Mouse (Mus musculus) liver, adult 2 months (tissue): ENCODE measurements around the gene Abcg5. TPM values are rescaled to one million over a fixed set of nuclear protein-coding genes. Genes with fewer than 3 reads are reported as not detected.

Source experiments
- DNase-seq: peaks from one replicate; pipeline ENCODE4 v3.0.0-alpha.2; 2011; ENCODE audit warnings: low read depth, low spot score; ENCODE audit errors: extremely low read depth
- H3K27ac ChIP-seq: fragments of 200-500 bp; replicated peaks from 2 replicates; pipeline ENCODE4 v1.5.1; 2012; ENCODE audit warnings: low read depth, mild to moderate bottlenecking, control low read depth, inconsistent platforms, low read length; ENCODE audit not compliant: insufficient read depth
- H3K27me3 ChIP-seq: fragments of 200-500 bp; 2 replicates; pipeline ENCODE4 v1.6.1; 2012; ENCODE audit warnings: mild to moderate bottlenecking, moderate library complexity, low read length, inconsistent platforms; ENCODE audit not compliant: control insufficient read depth, insufficient read depth
- H3K36me3 ChIP-seq: fragments of 200-500 bp; 2 replicates; pipeline ENCODE4 v1.6.1; 2012; ENCODE audit warnings: low read length, inconsistent platforms; ENCODE audit not compliant: control insufficient read depth, insufficient read depth
- H3K4me1 ChIP-seq: fragments of 200-500 bp; 2 replicates; pipeline ENCODE4 v1.6.1; 2011; ENCODE audit warnings: low read length; ENCODE audit not compliant: control insufficient read depth, insufficient read depth
- H3K4me3 ChIP-seq: fragments of 200-500 bp; 2 replicates; pipeline ENCODE4 v1.5.1; 2011; ENCODE audit warnings: low read depth, mild to moderate bottlenecking, control low read depth, low read length, moderate library complexity; ENCODE audit not compliant: insufficient read depth
- H3K79me2 ChIP-seq: fragments of 200-500 bp; 2 replicates; pipeline ENCODE4 v1.6.1; 2012; ENCODE audit warnings: inconsistent platforms, mild to moderate bottlenecking, low read length, moderate library complexity; ENCODE audit not compliant: control insufficient read depth, insufficient read depth
- H3K9ac ChIP-seq: fragments of 200-500 bp; 2 replicates; pipeline ENCODE4 v1.6.1; 2012; ENCODE audit warnings: low read depth, mild to moderate bottlenecking, control low read depth, inconsistent platforms, low read length
- CTCF ChIP-seq: fragments of 200-500 bp; IDR thresholded peaks from 2 replicates; pipeline ENCODE4 v1.5.1; 2011; ENCODE audit warnings: low read depth, low read length, control low read depth
- POLR2A ChIP-seq: fragments of 200-500 bp; IDR thresholded peaks from 2 replicates; pipeline ENCODE4 v1.6.1; 2011; ENCODE audit warnings: low read length, control low read depth; ENCODE audit not compliant: insufficient read depth; ENCODE audit errors: extremely low read depth
- WGBS: fragments of 180-500 bp; shearing (Covaris S2); methylation state at CpG from one replicate; pipeline ENCODE4 v1.1.7; 2018; 5-methylcytosine and 5-hydroxymethylcytosine counted together
- polyA plus RNA-seq: library from polyadenylated mRNA; depleted of rRNA; stranded (reverse); fragments of >200 nt; gene quantifications from 2 replicates; pipeline ENCODE4 v1.2.3, GENCODE M21; 2012
- total RNA-seq: library from RNA; depleted of rRNA; stranded (reverse); fragments of >200 nt; gene quantifications from 2 replicates; pipeline ENCODE4 v1.2.3, GENCODE M21; 2014

The Abcg5 gene
- total and polyA plus RNA-seq, 2 experiments = 118 to 133 TPM

DNA sequence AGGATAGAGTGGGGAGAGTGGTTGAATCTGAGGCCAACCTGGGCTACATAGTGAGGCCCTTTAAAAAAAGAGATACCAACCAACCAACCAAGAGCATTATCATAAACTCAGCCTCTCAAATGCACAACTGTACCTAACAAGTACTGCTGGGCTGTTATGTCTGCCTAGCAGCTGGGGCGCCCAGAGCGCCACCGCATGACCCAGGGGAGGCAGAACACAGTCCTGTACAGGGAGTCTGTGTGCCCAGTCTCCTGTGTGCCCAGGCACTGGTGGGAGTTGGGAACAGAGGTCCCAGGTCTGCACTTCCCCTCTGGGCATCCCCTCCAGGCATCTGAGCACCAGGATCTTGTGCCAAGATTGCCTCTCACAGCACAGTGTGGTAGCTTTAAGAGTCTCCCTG, 42.4 kb upstream of the Abcg5 start:
- WGBS = 98% methylated on average over 3 of the region's 3 CpGs
- H3K27ac ChIP-seq = no peak overlapping the region
- H3K4me1 ChIP-seq = no peaks in the 10 kb centered on the region
- no peak overlapping the region for H3K4me3 ChIP-seq
- no peak for TF ChIP-seq CTCF
- no peak for TF ChIP-seq POLR2A
- peaks cover 65% of the 10 kb centered on the region for H3K36me3 ChIP-seq
- no peak for DNase-seq
- H3K9ac ChIP-seq = no peak overlapping the region
- no peaks in the 10 kb centered on the region for H3K79me2 ChIP-seq
- no peaks in the 10 kb centered on the region for H3K27me3 ChIP-seq

DNA sequence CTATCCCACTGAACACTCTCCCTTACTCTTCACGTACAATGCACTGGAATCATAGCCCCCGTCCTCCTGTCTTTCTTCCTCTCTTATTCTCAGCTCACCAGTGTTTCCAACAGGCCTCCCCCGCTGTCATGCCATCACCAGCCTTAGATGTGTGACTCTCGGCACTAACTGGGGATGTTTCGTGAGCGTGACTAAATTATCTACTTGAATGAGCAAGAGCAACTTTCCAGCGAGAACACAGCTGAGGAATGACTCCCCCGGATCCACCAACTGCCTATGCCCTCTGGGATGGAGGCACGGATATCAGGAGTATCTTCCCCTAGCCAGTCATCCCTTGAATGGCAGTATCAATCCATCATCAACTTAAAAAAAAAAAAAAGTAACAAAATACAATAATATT, 41.2 kb upstream of the Abcg5 start:
- Histone ChIP-seq H3K79me2 (no peaks in the 10 kb centered on the region), H3K4me1 (no peaks in the 10 kb centered on the region), H3K4me3 (no peak overlapping the region), H3K27ac (no peak overlapping the region), H3K27me3 (no peaks in the 10 kb centered on the region), H3K36me3 (peaks cover 60% of the 10 kb centered on the region), H3K9ac (no peak overlapping the region)
- 95% methylated on average over 9 of the region's 9 CpGs for WGBS
- DNase-seq = no peak
- TF ChIP-seq POLR2A (no peak), CTCF (no peak)

DNA sequence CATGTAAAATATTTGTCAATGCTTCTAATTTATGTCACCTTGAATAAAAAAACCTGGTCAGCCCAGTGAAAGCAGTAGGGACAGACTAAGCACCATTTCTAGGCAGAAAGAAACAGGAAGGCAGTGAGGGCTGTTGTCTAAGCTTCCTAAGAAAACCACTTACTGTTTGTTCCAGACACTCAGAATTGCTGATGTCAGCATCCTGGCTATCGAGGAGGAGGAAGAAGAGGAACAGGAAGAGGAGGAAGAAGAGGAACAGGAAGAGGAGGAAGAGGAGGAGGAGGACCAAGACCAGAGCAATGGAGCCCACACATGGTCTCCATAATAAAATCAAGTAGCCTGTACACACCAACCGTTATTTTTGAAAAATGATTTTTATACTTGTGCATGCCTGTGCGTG, 36.3 kb upstream of the Abcg5 start:
- no peaks in the 10 kb centered on the region for H3K4me1 ChIP-seq
- TF ChIP-seq POLR2A = no peak
- TF ChIP-seq CTCF = no peak
- H3K4me3 ChIP-seq = no peak overlapping the region
- WGBS = 74% methylated on average over 3 of the region's 3 CpGs
- 0 out of 2 replicates have a peak, but pooled peaks cover 3% of the 10 kb centered on the region for H3K79me2 ChIP-seq
- H3K36me3 ChIP-seq = peaks cover 52% of the 10 kb centered on the region
- H3K9ac ChIP-seq = no peak overlapping the region
- peak; percentile 30 for DNase-seq
- H3K27ac ChIP-seq = no peak overlapping the region
- no peaks in the 10 kb centered on the region for H3K27me3 ChIP-seq

GRCm38 (mm10) chr17:84717416-84717815, 34.6 kb upstream of the Abcg5 start:
- no peak for TF ChIP-seq CTCF
- no peak for TF ChIP-seq POLR2A
- DNase-seq = no peak
- Histone ChIP-seq H3K9ac (no peak overlapping the region), H3K27ac (no peak overlapping the region), H3K36me3 (peaks cover 52% of the 10 kb centered on the region), H3K4me1 (no peaks in the 10 kb centered on the region), H3K27me3 (no peaks in the 10 kb centered on the region), H3K79me2 (0 out of 2 replicates have a peak, but pooled peaks cover 3% of the 10 kb centered on the region), H3K4me3 (no peak overlapping the region)
- WGBS = 84% methylated on average over 5 of the region's 5 CpGs

- H3K4me3 ChIP-seq = no peak overlapping the region
- no peak overlapping the region for H3K9ac ChIP-seq
- H3K27ac ChIP-seq = no peak overlapping the region
- no peaks in the 10 kb centered on the region for H3K4me1 ChIP-seq
- DNase-seq = no peak
- no peak for TF ChIP-seq CTCF
- no peak for TF ChIP-seq POLR2A
- 93% methylated on average over 16 of the region's 16 CpGs for WGBS
- no peaks in the 10 kb centered on the region for H3K27me3 ChIP-seq
- H3K36me3 ChIP-seq = peaks cover 49% of the 10 kb centered on the region
- 0 out of 2 replicates have a peak, but pooled peaks cover 3% of the 10 kb centered on the region for H3K79me2 ChIP-seq
Measured at GRCm38 (mm10) chr17:84716252-84716872, 33.6 kb upstream of the Abcg5 start.

GRCm38 (mm10) chr17:84714930-84715329, 32.1 kb upstream of the Abcg5 start:
- TF ChIP-seq POLR2A = no peak
- no peak for TF ChIP-seq CTCF
- H3K79me2 ChIP-seq = 0 out of 2 replicates have a peak, but pooled peaks cover 3% of the 10 kb centered on the region
- H3K4me3 ChIP-seq = no peak overlapping the region
- DNase-seq = no peak
- WGBS = 68% methylated on average over 4 of the region's 4 CpGs
- no peaks in the 10 kb centered on the region for H3K4me1 ChIP-seq
- peaks cover 53% of the 10 kb centered on the region for H3K36me3 ChIP-seq
- H3K27me3 ChIP-seq = no peaks in the 10 kb centered on the region
- H3K9ac ChIP-seq = no peak overlapping the region
- H3K27ac ChIP-seq = no peak overlapping the region
